Mouse (Mus musculus) heart, postnatal 0 days (tissue): ENCODE data around the gene Nup133.

Experiments
- CTCF ChIP-seq: IDR thresholded peaks from 2 replicates; pipeline ENCODE4 v1.5.1; 2016; ENCODE audit warnings: antibody characterized with exemption, control low read depth, low read depth
- EP300 ChIP-seq: IDR thresholded peaks from 2 replicates; pipeline ENCODE4 v1.6.1; 2016; ENCODE audit warnings: antibody characterized with exemption, low read depth

DNA sequence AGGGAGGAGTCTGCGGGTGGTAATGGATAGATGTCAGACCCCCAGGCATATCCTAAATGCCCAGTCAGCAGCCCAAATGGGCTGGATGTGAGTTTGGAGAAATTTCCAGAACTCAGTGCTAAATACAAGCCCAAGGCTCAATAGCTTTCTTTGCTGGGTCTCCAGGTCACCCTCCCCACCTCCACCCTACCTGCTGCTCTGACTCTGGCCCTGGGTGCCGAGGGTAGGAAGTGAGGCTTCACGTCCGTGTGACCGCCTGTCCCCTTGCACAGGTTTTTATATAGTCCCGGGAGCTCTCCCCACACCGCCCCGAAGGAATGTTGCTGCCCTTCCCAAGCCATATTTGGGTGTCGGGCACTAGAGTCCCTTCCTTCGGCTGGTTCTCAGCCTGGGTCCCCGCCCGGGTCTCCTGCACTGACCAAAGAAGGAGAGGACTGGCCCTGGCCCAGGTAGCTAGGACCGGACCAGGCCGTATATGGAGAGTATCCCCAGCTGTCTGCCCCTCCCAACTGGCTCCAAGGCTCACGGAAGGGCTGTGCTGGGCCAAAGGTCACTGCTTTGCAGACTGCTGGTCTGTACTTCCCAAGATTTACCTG lies 54.5 kb downstream of the Nup133 start, which contains the start of gene Acta1:
- TF ChIP-seq CTCF: no peak
- TF ChIP-seq EP300: no peak
